Mouse (Mus musculus) midbrain, embryonic 15.5 days (tissue): ENCODE data around the gene Csde1. TPM values are rescaled to one million over a fixed set of nuclear protein-coding genes. Genes with fewer than 3 reads are reported as not detected.

ENCODE experiments used
- ATAC-seq: fragments of 200-750 bp; cut with Nextera tagmentation; replicated peaks from 2 replicates; pipeline ENCODE4 v1.8.0; 2017; ENCODE audit warnings: moderate TSS enrichment
- H3K27ac ChIP-seq: fragments of 300-500 bp; sonication (generic); 2 replicates; pipeline ENCODE4 v1.5.1; 2015; ENCODE audit warnings: mild to moderate bottlenecking, inconsistent platforms
- H3K27me3 ChIP-seq: fragments of 300-500 bp; sonication (generic); replicated peaks from 2 replicates; pipeline ENCODE4 v1.6.1; 2015; ENCODE audit warnings: inconsistent platforms
- H3K36me3 ChIP-seq: fragments of 300-500 bp; sonication (generic); replicated peaks from 2 replicates; pipeline ENCODE4 v1.6.1; 2015; ENCODE audit warnings: inconsistent platforms
- H3K4me1 ChIP-seq: fragments of 300-500 bp; sonication (generic); 2 replicates; pipeline ENCODE4 v1.6.1; 2015; ENCODE audit warnings: inconsistent platforms
- H3K4me2 ChIP-seq: fragments of 300-500 bp; sonication (generic); 2 replicates; pipeline ENCODE4 v1.6.1; 2015; ENCODE audit warnings: inconsistent platforms, mild to moderate bottlenecking, moderate library complexity
- H3K4me3 ChIP-seq: fragments of 300-500 bp; sonication (generic); 2 replicates; pipeline ENCODE4 v1.5.1; 2015; ENCODE audit warnings: mild to moderate bottlenecking, inconsistent platforms
- H3K9ac ChIP-seq: fragments of 300-500 bp; sonication (generic); 2 replicates; pipeline ENCODE4 v1.6.1; 2015; ENCODE audit warnings: mild to moderate bottlenecking, inconsistent platforms
- H3K9me3 ChIP-seq: fragments of 300-500 bp; sonication (generic); 2 replicates; pipeline ENCODE4 v1.6.1; 2016; ENCODE audit warnings: inconsistent platforms
- WGBS: fragments of 180-500 bp; shearing (Covaris S2); methylation state at CpG from one replicate; pipeline ENCODE4 v1.1.7; 2015; ENCODE audit warnings: mixed read lengths; 5-methylcytosine and 5-hydroxymethylcytosine counted together
- polyA plus RNA-seq: library from polyadenylated mRNA; unstranded; fragments of >200 nt; fragmentation: Nextera tagmentation; extraction: Ambion mirVana; gene quantifications from 2 replicates; pipeline ENCODE4 v1.2.1, GENCODE M21; 2015

Gene Csde1
- polyA plus RNA-seq, 1 experiment from 2014 or later, result 378 TPM

DNA sequence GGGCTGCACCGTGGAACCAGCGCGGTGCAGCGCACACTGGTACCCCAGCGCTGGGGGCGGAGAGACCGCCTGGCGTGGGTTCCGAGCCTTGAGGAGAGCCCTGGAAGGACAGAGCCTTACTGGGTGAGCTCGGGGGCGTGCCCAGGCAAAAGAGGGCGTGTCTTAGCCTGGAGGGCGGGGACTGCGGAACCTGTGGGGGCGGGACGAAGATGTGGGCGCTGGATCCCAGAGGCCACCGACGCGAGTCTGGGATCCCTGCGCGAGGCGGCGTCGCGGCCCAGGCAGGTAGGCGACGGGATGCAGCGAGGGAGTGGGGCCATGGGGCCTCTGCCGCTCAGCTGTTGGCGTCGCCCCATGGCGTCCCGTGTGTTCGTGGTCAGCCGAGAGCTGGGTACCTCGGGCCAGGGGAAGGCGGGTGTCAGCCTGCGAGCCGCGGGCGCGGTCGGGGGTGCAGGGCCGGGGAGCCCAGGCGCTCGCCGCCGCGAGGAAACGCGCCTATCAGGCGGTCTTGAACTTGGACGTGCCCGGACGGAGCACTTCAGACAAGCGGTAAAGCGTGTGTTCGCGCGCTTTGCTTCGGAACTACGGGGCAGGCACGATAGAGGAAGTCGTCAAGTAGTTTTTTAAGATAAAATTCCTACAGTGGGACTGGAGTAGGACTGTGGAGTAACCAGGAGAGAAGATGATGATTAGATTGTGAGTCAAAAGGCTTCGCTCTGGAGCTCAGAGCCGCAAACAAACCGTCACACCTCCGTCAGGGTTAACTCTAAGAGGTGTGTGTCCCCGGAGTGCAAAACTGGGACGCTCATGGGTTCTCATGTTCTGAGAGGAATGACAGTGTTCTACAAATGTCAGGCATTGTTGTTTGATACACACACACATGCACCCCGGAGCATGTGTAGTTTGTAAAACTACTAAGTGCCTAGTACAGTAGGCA, 82.5 kb downstream of the Csde1 start, which contains the start of gene Dennd2c:
TSS of gene Dennd2c (plus strand) at position 151 of the 937 bp plus-strand sequence.
- ATAC-seq, result peak; percentile 95
- Histone ChIP-seq H3K4me3 (peak within 1 kb of the TSS; percentile 65), H3K4me2 (peak within 1 kb of the TSS; percentile 97), H3K27me3 (peaks cover 18% of the 10 kb centered on the region; the same call in 1 of the 2 replicates), H3K4me1 (peaks cover 15% of the 10 kb centered on the region), H3K9me3 (no peaks in the 10 kb centered on the region), H3K36me3 (no peaks in the 10 kb centered on the region), H3K27ac (no peak within 1 kb of the TSS), H3K9ac (peak within 1 kb of the TSS; percentile 47)
- WGBS, result 1% methylated on average over 72 of the region's 72 CpGs

Other genes starting within 250 kb of the Csde1 start
- 0.73 and 0.81 TPM in 2 replicates for gene Tshb, start 237.7 kb upstream of the Csde1 start, polyA plus RNA-seq
- gene Sycp1, start 84.3 kb upstream of the Csde1 start, polyA plus RNA-seq, result not detected in 2 replicates
- 0.05 and 0.17 TPM in 2 replicates for gene Nr1h5, start 56.3 kb upstream of the Csde1 start, polyA plus RNA-seq
- gene Sike1, start 24.7 kb upstream of the Csde1 start, polyA plus RNA-seq, result 57.0 and 59.2 TPM in 2 replicates
- 92.6 and 93.0 TPM in 2 replicates for gene Nras, start 37.9 kb downstream of the Csde1 start, polyA plus RNA-seq
- 0.06 TPM in 1 of 2 replicates, not detected in the other for gene Ampd1, start 53.6 kb downstream of the Csde1 start, polyA plus RNA-seq
- 1.3 and 1.4 TPM in 2 replicates for gene Dennd2c, start 82.2 kb downstream of the Csde1 start, polyA plus RNA-seq
- gene Bcas2, start 151.2 kb downstream of the Csde1 start, polyA plus RNA-seq, result 221 and 230 TPM in 2 replicates